Mouse (Mus musculus): Measurements from ENCODE around the gene BC052040.

DNA sequence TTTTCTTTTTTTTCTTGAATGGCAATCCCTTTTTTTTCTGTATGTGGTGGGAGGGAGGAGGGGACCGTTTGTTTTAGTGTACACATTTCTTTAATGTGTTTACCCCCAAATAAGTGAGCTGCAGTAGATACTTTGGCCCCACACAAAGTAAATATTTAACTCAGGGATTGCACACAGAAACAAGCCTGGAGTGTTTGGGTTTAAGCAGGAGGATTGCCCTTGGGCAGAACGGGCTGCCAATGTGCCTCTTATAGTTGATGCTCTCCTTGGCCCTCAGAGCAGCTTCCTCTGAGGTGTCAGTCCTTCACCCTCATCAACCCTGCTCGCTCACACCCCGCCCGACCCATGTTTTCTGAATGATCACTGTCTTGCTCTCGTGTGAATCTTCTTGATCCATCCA is 177.0 kb downstream of the BC052040 start:
- TF ChIP-seq CTCF (IDR thresholded peaks at IDR 0.05; ENCODE audit: low read depth, low read length) (no peak), POLR2A (IDR thresholded peaks at IDR 0.05; ENCODE audit: insufficient read depth, low read length) (no peak)

All from ES-Bruce4 (cell line).